Mouse (Mus musculus): ENCODE measurements around the gene Cyb561a3. TPM values are rescaled to one million over a fixed set of nuclear protein-coding genes. Genes with fewer than 3 reads are reported as not detected.
A peak's percentile ranks its signal among the peaks of the same experiment; 100 is the strongest.
"Not testable (repeated sequence)": the region's sequence is repeated elsewhere in the genome, so short reads cannot be mapped to it uniquely, and the experiment has no call there.

Gene Cyb561a3
- 30.8 and 35.8 TPM in 2 replicates for polyA plus RNA-seq (2012; rRNA removed)

DNA sequence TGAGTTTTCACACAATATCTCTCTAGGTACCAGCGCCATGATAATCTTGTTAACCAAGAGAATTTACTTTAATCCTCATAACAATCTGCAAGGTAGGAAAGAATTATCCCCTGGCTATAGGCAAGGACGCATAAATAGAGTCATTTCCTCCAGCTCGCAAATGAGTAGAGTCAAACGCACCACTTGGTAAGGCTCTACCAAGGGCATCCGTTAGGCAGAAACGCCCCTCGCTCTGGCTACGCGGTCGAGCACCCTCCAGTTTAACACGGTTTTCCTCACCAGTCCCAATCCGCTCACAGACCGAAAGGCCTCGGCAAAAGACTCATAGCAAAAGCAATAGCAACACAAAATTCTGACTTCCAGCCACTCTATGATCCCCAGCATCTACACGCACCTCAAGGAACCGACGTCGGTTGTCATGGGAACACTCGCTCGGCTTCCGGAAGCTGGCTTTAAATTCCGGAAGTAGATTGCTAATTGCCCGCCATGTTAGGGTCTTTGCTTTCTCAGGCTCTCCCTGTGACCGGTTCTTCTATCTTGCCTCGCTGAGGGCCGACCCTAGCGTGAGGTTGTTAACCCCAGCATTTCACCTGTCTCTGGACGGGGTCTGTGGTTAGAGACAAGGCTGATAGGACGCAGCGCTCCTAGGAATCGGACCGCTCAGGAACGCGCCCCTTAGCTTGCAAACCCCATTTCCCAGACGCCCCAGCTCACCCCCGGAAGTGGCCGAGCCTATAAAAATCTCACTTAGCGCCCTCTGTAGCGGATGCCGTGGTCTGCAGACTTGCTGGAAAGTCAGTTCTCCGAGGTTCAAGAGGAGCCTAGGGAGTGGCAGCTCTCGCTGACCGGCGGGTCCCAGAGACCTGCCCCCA lies at the start of gene Cyb561a3, which contains the start of gene Tmem138:
Gene Cyb561a3, plus strand, starts transcription at position 483 of the 872 bp plus-strand sequence.
Gene Tmem138, minus strand, starts transcription at position 673 of the 872 bp plus-strand sequence.
- peak; percentile 85 for DNase-seq (ENCODE audit: low spot score)

DNA sequence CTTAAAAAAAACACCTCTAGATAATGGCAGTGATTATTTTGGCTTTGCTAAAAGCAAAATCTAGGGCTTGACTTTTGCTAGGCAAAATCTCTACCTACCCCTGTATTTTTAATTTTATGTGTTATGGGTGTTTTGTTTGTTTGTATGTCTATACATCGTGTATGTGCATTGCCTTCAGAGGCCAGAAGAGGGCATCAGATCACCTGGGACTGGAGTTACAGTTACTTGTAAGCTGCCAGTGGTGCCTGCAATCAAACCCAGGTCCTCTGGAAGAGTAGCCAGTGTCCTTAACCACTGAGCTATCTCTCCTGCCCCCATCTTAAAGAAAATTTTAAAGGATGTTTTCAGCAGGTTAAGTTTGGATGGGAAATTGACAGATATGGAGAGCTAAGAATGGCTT lies 46.9 kb upstream of the Cyb561a3 start:
- DNase-seq (ENCODE audit: low spot score): no peak

GRCm38 (mm10) chr19:10539454-10539853 lies 37.5 kb upstream of the Cyb561a3 start:
- no peak for DNase-seq (ENCODE audit: low spot score)

- DNase-seq (ENCODE audit: low spot score): peak; percentile 68
Observed at GRCm38 (mm10) chr19:10555624-10556510, 21.1 kb upstream of the Cyb561a3 start, which contains the start of gene Tmem216. TSS of gene Tmem216 (minus strand) at chr19:10556238.

DNA sequence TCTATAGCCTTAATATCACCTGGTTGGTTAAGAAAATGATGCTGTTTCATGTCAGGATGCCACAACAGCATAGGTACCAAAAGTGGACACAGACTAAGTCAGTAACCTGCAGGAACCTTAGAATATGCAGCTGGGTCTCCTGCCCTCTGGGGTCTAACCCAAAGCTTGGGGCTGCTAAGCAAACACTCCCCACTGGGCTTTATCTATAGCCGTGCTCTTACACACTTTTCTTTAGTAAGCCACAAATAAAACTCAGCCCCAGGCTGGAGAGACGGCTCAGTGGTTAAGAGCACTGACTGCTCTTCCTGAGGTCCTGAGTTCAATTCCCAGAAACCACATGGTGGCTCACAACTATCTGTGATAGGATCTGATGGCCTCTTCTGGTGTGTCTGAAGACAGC lies 20.0 kb upstream of the Cyb561a3 start:
- DNase-seq (ENCODE audit: low spot score): no peak

GRCm38 (mm10) chr19:10557430-10557829 lies 19.5 kb upstream of the Cyb561a3 start:
- DNase-seq (ENCODE audit: low spot score): no peak

DNA sequence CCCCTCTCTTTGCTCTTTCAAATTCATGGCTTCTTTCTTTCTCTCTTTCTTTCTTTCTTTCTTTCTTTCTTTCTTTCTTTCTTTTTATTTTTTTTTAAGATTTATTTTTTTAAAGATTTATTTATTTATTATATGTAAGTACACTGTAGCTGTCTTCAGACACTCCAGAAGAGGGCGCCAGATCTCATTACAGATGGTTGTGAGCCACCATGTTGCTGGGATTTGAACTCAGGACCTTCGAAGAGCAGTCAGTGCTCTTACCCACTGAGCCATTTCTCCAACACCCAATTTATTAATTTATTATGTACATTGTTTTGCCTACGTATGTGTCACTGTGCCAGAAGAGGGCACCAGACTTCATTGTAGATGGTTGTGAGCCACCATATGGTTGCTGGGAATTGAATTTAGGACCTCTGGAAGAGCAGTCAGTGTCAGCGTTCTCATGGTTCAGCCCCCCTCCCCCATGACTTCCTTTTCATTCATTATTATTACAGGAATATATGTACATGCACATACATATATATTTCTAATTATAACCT lies 19.1 kb upstream of the Cyb561a3 start:
- not testable (repeated sequence) for DNase-seq (ENCODE audit: low spot score)

GRCm38 (mm10) chr19:10560108-10560507 lies 16.9 kb upstream of the Cyb561a3 start:
- no peak for DNase-seq (ENCODE audit: low spot score)

DNA sequence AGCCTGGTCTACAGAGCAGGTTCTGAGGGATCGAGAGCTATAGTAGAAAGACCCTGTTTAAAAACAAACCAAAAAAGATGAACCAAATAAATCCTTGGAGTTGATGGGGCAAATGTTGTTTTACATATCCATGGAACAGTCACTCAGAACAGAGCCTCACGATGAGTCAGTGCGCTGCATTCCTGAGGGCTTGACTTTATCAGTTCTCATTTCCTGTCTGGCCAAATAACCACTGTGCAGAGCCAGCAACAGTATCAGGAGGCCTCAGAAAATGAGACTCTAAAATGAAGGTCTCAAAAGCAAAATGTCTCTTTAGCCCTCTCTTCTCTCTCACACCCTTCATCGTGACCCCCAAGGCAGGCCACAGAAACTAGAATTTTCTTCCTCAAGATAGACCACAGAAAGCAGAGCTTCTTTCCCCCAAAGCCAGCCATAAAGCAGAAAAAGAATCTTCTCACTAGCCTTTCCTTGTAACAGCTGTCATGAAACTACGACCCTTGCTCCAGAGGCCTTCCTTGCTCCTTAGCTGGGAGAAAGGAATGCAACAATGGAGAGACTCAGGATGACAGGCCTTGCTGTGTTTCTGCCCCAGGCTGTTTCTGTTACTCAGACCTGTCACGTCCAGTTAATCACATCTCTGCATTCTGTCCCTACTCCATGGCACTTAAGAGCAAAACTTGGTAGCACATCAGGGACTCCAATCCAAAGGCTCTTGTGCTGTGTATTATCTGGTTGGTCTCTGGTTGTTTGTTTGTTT lies 15.2 kb upstream of the Cyb561a3 start:
- no peak for DNase-seq (ENCODE audit: low spot score)

- DNase-seq (ENCODE audit: low spot score): no peak
Observed at GRCm38 (mm10) chr19:10562351-10562750, 14.6 kb upstream of the Cyb561a3 start.

DNA sequence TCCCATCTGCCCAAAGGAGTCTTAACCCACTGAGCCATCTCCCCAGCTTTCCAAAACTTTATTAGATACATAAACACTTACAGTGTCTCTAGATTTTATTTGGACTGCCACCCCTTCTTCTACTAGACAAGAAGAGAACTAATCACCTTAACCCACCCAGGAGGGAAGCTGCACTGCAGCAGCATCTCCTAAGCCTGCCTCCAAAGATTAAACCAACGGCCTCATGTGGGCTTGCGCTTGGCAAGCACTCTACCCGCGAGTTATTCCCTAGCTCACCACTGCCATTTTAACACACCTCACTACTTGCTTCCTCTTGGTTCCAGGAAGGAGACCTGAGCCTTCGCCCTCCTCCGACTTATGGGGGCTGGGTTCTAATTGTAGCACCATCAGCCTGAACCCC lies 12.7 kb upstream of the Cyb561a3 start:
- no peak for DNase-seq (ENCODE audit: low spot score)

DNA sequence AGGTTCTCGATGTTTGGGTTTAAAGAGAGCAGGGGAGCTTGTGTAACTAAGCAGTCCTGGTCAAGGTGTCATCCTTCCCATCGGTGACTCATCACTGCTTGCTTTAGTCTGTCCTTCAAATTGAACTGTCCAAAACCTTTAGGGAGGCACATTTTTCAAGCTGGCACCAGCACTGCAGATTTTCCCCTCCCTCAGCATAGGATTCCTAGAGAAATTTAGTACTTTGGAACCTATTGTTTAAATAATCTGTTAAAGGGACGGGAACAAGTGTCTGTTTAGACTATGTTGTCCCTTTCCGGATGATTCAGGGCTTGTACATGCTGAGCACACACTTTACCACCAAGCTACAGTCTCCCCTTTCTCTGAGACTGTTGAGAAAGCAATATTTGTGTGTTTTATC lies 11.8 kb upstream of the Cyb561a3 start:
- DNase-seq (ENCODE audit: low spot score): no peak

GRCm38 (mm10) chr19:10569627-10570026 lies 7.3 kb upstream of the Cyb561a3 start:
- no peak for DNase-seq (ENCODE audit: low spot score)

DNA sequence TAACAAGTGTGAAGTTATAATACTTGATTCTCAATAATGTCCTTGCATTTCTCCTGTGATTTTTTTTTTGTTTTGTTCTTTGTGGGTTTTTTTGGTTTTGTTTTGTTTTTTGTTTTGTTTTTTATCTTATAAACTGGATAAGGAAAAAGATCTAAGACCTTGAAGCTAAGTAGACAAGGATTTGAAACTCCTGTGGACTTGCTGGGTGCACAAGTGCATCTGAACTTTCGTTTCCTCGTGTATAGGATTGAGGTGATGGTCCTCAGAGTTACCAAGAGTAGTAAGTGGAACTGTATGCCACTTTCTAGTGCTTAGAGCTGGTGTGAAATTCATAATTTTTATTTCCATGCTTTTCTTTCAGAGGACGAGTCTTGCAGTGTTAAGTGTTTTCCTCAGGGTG lies 3.1 kb downstream of the Cyb561a3 start:
- no peak for DNase-seq (ENCODE audit: low spot score)

- DNase-seq (ENCODE audit: low spot score): no peak
Observed at GRCm38 (mm10) chr19:10580761-10581160, 3.8 kb downstream of the Cyb561a3 start.

DNA sequence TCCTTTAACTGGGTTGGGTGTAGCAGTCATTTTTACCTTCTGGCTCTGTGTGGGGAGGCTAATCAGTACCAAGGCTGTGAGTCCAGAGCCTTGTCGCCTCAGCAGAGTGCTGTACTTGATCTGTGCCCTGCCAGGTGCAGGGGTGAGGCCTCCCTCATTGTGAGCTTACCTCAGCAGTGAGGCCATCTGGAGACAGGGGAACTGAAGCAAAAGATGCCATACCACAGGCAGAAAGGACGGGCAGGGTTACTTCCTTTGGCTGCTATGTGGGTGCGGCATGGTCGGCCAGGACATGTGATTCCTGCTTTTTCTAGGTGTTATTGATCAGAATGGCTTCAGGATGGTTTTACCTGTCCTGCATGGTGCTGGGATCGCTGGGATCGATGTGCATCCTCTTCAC lies 5.0 kb downstream of the Cyb561a3 start:
- no peak for DNase-seq (ENCODE audit: low spot score)

GRCm38 (mm10) chr19:10583550-10584146 lies 6.7 kb downstream of the Cyb561a3 start:
- DNase-seq (ENCODE audit: low spot score): no peak

- DNase-seq (ENCODE audit: low spot score): no peak
Observed at GRCm38 (mm10) chr19:10585112-10585511, 8.1 kb downstream of the Cyb561a3 start.

DNA sequence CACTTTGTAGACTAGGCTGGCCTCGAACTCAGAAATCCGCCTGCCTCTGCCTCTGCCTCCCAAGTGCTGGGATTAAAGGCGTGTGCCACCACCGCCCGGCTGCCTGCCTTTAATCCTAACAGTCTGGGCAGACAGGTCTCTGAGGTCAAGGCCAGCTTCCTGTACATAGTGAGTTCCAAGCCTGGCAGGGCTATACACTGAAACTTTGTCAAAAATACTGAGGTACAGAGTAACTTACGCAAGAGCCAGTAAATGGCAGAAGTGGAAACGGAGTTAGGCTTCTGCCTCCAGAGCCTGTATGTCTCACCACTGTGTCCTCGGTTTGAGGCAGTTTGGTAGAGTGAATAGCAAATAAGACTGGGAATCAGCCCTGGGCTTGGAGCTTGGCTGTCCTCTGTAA lies 10.3 kb downstream of the Cyb561a3 start:
- DNase-seq (ENCODE audit: low spot score): no peak

DNA sequence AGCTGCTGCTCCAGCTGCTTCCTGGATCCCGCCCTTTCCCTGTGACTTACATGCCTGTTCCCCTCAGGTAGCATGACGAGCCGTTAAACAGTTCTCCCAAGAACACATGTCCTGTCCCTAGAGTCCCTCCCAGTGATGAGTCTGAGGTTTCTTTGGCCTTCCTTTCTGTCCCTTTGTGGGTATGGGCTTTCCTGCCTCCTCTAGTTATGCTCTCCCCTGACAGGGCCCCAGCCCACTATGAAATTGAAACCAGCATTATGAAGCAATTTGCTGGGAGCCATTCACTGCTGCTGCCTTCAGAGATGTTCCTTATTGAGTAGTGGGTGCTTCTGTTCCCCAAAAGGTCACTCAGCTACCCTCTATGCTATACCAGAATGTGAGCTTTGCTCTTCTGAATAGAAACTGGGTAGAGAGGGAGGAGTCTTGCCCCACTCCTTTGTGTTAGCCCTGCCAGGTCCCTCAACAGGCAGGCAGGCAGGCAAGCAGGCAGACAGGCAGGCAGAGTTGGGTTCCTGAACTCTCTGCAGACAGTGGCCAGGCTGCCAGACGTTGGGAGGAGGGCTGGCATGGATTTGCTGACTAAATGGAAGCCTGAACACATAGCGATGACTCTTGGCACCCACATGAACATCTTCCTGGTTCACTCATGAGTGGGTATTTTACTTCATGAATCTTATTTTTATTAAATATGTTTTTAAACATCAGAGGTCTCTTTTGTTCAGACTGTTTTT lies 12.3 kb downstream of the Cyb561a3 start:
- DNase-seq (ENCODE audit: low spot score): no peak

All from urinary bladder, adult 2 months (tissue).